Mouse (Mus musculus) adrenal gland, postnatal 4 days (tissue): ENCODE results near the gene Hibadh. TPM values are rescaled to one million over a fixed set of nuclear protein-coding genes. Genes with fewer than 3 reads are reported as not detected.
A peak's percentile ranks its signal among the peaks of the same experiment; 100 is the strongest.

Source experiments
- DNase-seq, 2 experiments: peaks; one replicate each; pipeline ENCODE4 v3.0.0; 2021 to 2022; ENCODE audit warnings: low spot score in 2 of 2, mixed read lengths in 2 of 2
- total RNA-seq, 2 experiments: library from RNA; stranded (reverse); gene quantifications; 2 replicates each; pipeline ENCODE4 v1.2.3; 2021

Gene Hibadh
- total RNA-seq, 2 experiments from 2014 or later = 126 to 128 TPM

- no peak for DNase-seq
Measured at GRCm38 (mm10) chr6:52639546-52640223, 504 bp downstream of the Hibadh start.

GRCm38 (mm10) chr6:52638471-52639185, 1.6 kb downstream of the Hibadh start:
- no peak for DNase-seq

GRCm38 (mm10) chr6:52637337-52637736, 2.9 kb downstream of the Hibadh start:
- no peak for DNase-seq

DNA sequence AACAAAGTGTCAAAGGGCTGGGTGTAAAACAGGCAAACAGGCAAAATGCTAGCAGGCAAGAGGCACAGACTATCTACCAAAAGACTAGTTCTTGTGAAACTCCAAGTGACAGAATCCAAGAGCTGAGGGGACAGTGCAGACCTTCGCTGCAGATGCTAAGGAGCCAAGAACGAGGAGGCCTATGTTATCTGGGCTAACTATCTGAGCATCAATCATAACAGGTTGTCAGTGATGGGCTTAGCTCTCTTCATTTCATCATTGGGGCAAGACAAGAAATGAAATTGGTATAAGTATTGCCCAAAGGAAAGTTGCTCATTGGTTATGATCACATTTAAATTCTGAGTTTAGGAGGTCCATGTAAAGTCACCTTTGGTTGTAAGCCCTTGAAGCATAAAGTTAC, 4.8 kb downstream of the Hibadh start:
- DNase-seq = no peak

DNA sequence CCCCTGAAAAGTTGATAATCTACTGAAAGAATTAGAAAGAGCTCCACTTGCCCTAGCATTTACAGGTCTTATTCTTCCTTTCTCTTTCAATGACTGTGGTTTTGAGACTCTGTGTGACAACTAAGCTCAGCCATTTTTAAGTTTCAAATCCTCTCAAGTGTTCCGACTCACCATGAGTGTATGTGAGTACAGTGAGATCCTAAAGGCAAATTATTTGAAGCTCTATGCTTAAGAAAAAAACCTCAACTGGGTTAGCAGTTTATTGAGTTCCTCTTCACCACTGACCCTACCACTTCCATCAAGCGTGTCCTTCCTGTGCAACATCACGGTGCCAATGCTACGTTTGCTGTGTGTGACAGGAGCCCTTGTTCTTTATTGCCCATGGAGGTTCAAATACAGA, 9.6 kb downstream of the Hibadh start:
- DNase-seq = no peak

DNA sequence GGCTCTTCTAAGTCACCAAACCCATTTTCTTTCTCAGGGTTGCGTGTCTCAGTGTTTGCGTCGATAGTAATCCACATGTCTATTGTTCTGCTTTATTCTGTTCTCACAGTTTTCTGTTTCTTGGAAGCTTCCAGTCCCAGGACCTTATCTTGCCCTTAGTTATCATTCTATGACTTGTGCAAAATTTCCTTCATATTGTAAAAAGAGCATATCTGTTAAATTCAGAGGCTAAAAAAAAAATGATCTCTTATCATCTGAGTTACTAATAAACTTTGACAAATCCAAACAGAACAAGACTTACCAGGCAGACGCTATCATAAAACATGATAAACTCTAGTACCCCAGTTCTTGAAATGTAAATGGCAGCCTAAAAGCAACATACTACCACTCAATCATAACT, 11.0 kb downstream of the Hibadh start:
- DNase-seq = no peak

DNA sequence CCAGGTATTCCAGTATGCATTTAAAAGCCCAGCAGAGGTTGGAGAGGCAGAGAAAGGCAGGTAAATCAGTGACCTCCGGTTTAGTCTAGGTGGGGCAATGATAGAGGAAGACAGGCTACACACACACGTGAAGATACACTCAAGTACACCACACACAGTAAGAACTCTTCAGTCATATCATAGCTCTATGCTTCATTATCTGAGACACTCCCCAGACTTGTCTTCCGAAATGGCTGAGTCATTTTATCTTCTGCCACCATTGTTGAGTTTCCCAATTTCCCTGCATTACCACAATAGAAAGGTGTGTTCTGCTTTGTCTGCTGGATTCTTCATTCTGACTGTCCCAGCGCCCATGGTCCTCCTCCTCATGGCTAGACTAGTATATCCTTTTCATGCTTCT, 13.5 kb downstream of the Hibadh start:
- no peak for DNase-seq

- DNase-seq = no peak
Measured at GRCm38 (mm10) chr6:52623741-52624140, 16.4 kb downstream of the Hibadh start.

DNA sequence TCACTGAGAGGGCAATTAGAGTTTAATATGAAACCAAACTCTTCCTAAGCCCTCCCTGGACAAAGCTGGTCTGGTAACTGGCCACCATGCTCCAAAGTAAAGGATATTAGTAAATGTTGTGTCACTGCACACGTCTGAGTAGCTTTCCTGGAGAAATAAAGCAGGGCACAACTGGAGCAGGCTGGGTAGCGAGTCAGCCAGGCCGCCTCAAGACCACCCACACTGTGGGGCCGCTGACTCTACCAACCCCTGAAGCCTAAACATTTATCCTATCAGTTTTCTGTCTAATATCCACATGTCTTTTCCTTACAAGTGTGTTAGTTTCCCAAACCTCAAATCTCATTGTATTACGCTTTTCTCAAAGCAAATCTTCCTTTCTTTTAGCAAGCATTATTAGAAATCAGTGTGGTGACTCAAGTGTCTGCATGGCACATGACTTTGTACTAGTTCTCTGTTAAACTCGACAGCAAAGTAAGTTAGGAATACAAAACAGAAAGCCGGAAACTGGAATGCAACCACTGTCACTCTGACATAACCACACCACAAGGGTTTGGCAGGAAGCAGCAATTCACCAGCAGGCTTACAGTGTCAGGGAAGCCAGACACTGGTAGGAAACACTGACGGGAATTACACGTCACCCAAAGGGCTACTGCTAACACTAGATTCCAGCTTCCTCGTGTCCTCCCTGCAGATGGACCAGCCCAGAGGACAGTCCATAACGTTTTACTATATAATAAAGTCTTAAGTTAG, 18.3 kb downstream of the Hibadh start:
- DNase-seq = no peak

GRCm38 (mm10) chr6:52620090-52620489, 20.1 kb downstream of the Hibadh start:
- DNase-seq = no peak

DNA sequence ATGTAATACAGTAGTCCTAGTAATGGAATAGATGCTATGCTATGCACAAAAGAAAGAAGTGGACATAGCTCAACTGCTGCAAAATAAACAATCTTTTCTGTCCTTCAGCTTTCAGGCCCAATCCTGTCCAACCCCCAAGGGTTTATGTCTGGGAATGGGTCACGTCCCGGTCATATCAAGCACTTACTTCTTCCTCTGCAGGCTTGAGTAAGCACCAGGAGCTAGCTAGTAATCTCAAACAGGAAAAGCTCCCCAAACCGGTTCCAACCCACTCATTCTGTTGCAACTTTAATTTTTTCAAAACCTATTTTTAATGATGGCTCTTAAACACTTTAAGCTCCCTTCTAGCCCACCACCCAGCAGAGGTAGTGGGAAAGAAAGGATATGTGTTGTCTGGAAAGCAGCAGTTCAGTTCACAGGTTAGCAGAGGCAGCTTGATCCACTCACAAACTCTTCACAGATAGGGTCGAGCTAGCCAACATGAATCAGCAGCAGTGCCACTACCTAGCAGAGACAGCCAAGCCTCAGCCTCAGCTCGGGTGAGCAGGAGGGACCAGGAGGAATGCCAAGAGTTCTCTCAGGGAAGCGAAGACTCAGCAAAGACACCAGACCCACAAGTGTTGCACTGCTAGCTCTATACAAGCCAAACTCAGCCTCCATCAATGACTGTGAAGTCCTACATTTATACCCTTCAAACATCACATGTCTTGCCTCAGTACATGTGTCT, 30.4 kb downstream of the Hibadh start:
- no peak for DNase-seq

DNA sequence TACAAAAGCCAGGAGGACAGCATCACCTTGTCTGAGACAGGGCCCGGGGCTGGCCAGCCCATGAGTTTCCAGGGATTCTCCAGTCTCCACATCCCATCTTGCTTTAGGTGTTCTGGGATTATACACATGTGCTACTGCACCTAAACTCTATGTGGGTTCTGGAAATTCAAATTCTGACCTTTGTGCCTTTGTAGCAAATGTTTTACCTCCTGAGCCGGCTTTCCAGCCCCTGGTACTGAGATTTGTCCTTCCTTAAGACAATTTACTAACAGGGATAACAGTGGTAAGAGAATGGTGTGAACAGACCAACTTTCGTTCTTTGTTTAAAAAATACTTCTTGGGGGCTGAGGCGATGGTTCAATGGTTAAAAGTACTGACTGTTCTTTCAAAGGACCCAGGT, 32.1 kb downstream of the Hibadh start:
- DNase-seq = no peak

DNA sequence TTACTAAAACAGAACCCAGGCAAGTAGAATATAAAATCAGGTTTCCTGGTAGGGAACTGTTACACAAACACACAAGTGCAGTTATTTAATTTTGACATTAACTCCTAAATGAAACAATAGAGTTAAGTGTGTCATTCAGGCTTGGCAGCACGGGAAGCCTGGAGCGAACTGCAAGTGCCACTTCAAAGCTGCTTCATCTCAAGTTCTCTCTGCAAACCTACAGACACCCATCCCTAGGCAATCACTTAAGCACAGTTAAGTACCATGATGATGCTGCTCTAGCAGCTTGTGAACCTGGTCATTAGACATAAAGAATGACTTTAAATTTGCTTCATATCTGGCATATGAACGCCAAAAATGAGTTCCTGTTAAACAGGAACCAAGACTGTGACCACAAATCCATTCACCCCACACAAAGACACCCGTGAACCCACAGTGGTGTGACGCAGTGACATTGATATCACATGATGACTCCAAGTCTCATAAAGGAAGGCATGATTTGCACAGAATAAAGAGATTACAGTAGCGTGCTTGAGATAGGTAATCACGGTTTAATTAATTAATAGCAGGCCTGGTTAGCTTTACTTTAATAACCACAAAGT, 33.3 kb downstream of the Hibadh start:
- DNase-seq = no peak

DNA sequence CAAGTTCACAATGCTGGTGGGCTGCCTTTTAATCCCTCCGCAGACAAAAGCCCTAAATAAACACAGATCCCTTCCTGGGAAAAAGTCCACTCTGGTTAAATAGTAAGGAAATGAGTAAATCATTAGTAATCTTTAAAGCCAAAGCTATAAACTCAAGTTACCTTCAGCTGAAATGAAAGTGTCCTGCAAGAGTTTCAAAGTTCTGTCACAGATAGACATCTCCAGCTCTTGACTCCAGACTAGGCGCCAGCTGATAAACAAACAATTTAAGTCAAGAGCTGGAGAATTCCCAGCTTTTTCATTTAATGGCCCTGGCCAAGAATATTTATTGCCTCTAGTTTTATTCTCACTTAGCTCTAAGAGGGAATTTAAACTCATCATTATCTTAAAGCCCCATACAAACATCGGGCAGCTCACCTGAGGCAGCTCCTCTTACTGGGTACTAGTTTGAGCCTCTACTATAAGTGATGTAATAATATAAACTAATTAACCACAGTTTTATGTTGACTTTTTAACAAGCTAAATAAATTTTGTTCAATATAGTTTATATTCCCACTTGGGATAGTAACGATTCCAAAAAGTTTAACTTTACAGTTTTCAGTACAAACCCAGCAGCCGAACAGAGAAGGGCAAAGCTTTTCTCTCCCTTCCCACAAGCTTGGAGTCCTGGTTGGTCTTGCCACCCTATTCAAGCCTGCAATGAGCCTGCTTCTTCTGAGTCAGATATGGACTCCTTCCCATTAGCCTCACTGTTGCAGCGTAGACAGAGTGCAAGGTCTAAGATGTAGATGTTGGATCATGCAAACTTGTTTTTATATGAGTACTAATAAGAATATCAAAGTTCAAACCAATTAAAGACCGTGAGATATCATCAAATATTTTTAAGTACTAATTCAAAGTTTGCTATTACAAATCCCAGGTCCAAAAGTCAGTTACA, 38.2 kb downstream of the Hibadh start:
- no peak for DNase-seq

GRCm38 (mm10) chr6:52601117-52601516, 39.1 kb downstream of the Hibadh start:
- DNase-seq = peak in 1 of 2 experiments; percentile 12

DNA sequence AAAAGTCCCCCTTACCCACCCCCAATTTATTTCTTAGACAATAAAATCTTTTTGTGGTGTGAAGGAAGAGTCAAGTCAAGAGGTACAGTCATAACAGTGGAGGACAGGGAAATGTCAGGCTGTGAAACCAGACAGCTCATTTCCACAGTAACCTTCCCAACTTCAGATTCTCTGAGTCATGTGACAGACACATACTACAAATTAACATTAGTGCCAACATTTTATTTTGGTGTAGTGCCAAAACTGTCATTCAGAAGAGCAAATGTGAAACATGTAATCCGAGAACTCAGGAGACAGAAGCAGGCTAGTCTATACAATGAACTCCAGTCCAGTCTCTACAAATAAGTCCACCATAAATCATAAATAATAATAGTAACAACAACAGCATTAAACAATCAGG, 45.4 kb downstream of the Hibadh start:
- DNase-seq = no peak

DNA sequence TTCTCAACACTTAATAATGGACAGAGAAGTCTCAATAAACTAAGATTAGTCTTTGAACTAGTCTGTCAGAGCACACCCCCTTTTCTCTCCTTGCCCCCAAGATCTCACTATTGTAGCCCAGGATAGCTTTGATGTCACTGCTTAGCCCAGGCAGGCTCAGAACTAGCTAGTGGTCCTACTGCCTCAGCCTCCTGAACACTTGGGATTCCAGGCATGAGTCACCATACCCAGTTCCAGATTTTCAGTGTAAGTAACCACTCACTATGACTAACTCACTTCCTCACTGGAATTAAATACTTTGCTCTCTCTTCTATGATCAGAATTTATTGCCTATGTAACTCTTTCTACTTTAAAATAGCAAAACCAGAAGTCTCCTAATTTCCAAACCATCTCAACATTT, 53.6 kb downstream of the Hibadh start:
- DNase-seq = no peak

DNA sequence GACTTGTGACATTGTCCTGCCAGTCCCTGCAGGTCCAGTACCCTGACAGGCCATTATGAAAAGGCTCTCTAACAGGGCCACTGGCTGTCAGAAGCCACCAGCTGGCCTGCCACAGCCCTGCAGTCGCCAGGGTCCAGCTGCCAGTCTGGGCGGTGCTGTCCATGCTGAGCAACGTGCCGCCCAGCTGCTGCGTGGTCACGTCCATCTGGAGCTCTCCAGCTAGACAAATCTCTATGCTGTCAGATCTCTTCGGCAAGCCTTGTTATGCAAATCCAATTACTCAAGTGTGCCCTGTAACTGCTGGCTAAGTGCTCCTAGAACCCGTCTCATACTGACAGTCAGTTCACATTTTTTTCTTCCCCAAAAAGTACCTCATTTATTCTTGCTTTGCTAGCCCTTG, 55.8 kb downstream of the Hibadh start:
- DNase-seq = no peak

- DNase-seq = no peak
Measured at GRCm38 (mm10) chr6:52581081-52581480, 59.1 kb downstream of the Hibadh start.

- no peak for DNase-seq
Measured at GRCm38 (mm10) chr6:52578322-52578721, 61.9 kb downstream of the Hibadh start.
